Mouse (Mus musculus) forebrain, embryonic 14.5 days (tissue): Measurements from ENCODE around the gene Ccdc126. TPM values are rescaled to one million over a fixed set of nuclear protein-coding genes. Genes with fewer than 3 reads are reported as not detected.

Experiments
- ATAC-seq: fragments of 200-750 bp; cut with Nextera tagmentation; 2 replicates; pipeline ENCODE4 v1.8.0; 2017; ENCODE audit warnings: mild to moderate bottlenecking, moderate library complexity
- DNase-seq: peaks from one replicate; pipeline ENCODE4 v3.0.0-alpha.2; 2015; ENCODE audit warnings: low spot score
- H3K27ac ChIP-seq: fragments of 300-500 bp; sonication (generic); 2 replicates; pipeline ENCODE4 v1.5.1; 2014; ENCODE audit warnings: low read depth, mild to moderate bottlenecking, control low read depth, low read length, moderate library complexity
- H3K27me3 ChIP-seq: fragments of 300-500 bp; sonication (generic); replicated peaks from 2 replicates; pipeline ENCODE4 v1.6.1; 2014; ENCODE audit warnings: low read length, control low read depth, mixed read lengths; ENCODE audit not compliant: control insufficient read depth, insufficient read depth
- H3K36me3 ChIP-seq: fragments of 300-500 bp; sonication (generic); 2 replicates; pipeline ENCODE4 v1.6.1; 2014; ENCODE audit warnings: low read length, control low read depth; ENCODE audit not compliant: control insufficient read depth, insufficient read depth
- H3K4me1 ChIP-seq: fragments of 300-500 bp; sonication (generic); 2 replicates; pipeline ENCODE4 v1.6.1; 2014; ENCODE audit warnings: antibody characterized with exemption, low read length, control low read depth; ENCODE audit not compliant: control insufficient read depth, insufficient read depth
- H3K4me2 ChIP-seq: fragments of 300-500 bp; sonication (generic); 2 replicates; pipeline ENCODE4 v1.6.1; 2014; ENCODE audit warnings: mild to moderate bottlenecking, control low read depth, low read length
- H3K4me3 ChIP-seq: fragments of 300-500 bp; sonication (generic); 2 replicates; pipeline ENCODE4 v1.5.1; 2014; ENCODE audit warnings: low read depth, low read length, control low read depth
- H3K9ac ChIP-seq: fragments of 300-500 bp; sonication (generic); 2 replicates; pipeline ENCODE4 v1.6.1; 2014; ENCODE audit warnings: mild to moderate bottlenecking, low read length, control low read depth, moderate library complexity
- H3K9me3 ChIP-seq: fragments of 300-500 bp; sonication (generic); replicated peaks from 2 replicates; pipeline ENCODE4 v1.6.1; 2016; ENCODE audit warnings: low read length, control low read depth, mixed read lengths; ENCODE audit not compliant: control insufficient read depth
- WGBS: fragments of 180-500 bp; shearing (Covaris S2); extraction: QIAGEN DNeasy Blood & Tissue Kit; methylation state at CpG from one replicate; pipeline ENCODE4 v1.1.7; 2014; 5-methylcytosine and 5-hydroxymethylcytosine counted together
- polyA plus RNA-seq: library from polyadenylated mRNA; unstranded; fragments of >200 nt; fragmentation: Nextera tagmentation; extraction: Ambion mirVana; gene quantifications from 2 replicates; pipeline ENCODE4 v1.2.1, GENCODE M21; 2014

Gene Ccdc126
- polyA plus RNA-seq, 1 experiment from 2014 or later, result 10.2 TPM

DNA sequence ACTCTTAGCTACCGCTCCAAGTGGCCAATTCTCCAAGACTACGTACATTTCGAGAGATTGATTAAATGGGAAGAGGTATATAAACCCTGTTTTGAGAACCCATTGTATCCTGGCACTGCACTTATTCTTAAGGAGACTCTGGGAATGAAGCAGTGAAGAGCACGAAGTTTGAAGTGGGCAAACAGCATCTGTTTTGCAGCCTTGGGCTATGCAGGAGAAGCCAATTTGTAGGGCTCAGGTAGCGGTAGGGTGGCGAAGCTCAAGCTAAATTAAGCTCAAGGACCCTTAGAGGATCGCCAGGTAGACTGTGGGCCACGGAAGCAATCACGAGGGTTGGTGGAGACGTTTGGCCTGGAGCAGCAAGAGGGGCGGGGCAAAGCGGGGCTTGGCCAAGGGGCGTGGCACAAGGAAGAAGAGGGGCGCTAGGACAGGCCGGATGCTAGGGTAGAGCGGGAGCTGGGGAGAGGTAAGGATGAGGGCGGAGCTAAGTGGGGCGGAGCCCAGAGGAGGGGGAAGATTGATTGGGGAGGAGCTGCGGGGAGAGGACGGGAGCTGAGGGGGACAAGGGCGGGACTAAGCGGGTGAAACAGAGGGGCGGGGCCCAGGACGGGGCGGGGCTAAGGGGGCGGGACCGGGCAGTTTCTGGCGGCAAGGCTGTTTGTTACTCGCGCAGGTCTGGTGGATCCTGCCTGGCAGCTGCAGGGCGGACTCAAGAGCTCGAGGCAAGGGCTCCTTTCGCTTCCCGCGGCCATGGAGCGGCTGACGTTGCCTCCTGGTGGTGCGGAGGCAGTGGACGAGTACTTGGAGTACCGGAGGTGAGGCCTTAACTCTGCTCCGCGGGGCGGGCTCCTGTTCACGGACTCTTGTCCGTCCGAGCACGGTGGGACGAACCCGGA, 48.3 kb downstream of the Ccdc126 start, which contains the start of gene Fam221a:
TSS of gene Fam221a (plus strand) at position 581 of the 896 bp plus-strand sequence.
- Histone ChIP-seq H3K9me3 (no peaks in the 10 kb centered on the region), H3K4me2 (peak within 1 kb of the TSS; percentile 91), H3K27ac (0 out of 2 replicates have a peak within 1 kb of the TSS, but pooled peaks have one; percentile 14), H3K4me1 (peaks cover 7% of the 10 kb centered on the region; the same call in 1 of the 2 replicates), H3K4me3 (peak within 1 kb of the TSS; percentile 50), H3K9ac (peak within 1 kb of the TSS; percentile 65), H3K27me3 (no peaks in the 10 kb centered on the region), H3K36me3 (no peaks in the 10 kb centered on the region)
- 5% methylated on average over 46 of the region's 49 CpGs for WGBS
- peak; percentile 97 for ATAC-seq
- DNase-seq, result peak; percentile 94

DNA sequence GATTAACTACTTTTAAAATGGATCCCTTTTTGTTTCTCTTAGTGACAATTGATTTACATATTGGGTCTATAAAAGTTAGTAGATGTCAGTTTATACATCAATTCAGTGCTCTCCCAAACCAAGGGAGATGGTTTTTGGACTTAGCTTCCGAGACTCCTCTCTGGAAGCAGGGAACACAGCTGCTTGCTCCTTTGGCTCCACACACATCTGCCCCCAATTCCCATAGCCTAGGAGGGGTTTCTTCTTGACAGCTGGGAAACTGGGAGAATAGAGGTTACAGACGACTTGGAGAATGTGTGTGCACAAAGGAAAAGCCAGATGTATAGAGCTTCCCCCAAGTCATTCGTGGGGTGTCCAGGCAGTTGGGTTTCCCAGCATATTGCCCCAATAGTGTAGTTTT, 49.1 kb downstream of the Ccdc126 start:
- DNase-seq (peak; percentile 27), ATAC-seq (no peak)
- Histone ChIP-seq H3K4me2 (peak overlapping the region; percentile 91), H3K9me3 (no peaks in the 10 kb centered on the region), H3K27me3 (no peaks in the 10 kb centered on the region), H3K36me3 (no peaks in the 10 kb centered on the region), H3K4me1 (peaks cover 7% of the 10 kb centered on the region; the same call in 1 of the 2 replicates), H3K4me3 (peak overlapping the region; percentile 50), H3K27ac (no peak overlapping the region), H3K9ac (peak overlapping the region; percentile 65)
- 44% methylated on average over 3 of the region's 3 CpGs for WGBS

DNA sequence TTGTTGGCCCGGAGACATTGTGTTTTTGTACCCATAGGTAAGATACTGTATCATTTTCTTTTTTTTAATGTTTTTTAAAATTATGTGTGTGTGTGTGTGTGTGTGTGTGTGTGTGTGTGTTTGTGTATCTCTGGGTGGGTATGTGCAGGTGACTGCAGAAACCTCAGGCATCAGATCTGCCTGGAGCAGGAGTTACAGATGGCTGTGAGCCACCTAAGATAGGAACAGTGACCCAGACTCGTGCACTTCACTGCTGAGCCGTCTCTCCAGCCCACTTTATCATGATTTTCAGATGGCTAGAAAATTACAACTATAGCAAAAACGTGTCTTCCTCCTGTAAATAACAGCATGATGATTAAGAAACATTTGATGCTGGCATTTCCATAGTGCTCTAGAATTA, 53.6 kb downstream of the Ccdc126 start:
- H3K27ac ChIP-seq, result no peak overlapping the region
- H3K9ac ChIP-seq, result no peak overlapping the region
- no peak for ATAC-seq
- H3K4me1 ChIP-seq, result peaks cover 7% of the 10 kb centered on the region; the same call in 1 of the 2 replicates
- H3K4me2 ChIP-seq, result no peak overlapping the region
- no peaks in the 10 kb centered on the region for H3K36me3 ChIP-seq
- no peaks in the 10 kb centered on the region for H3K9me3 ChIP-seq
- no peak overlapping the region for H3K4me3 ChIP-seq
- no peak for DNase-seq
- WGBS, result 86% methylated on average over 4 of the region's 4 CpGs
- H3K27me3 ChIP-seq, result no peaks in the 10 kb centered on the region

DNA sequence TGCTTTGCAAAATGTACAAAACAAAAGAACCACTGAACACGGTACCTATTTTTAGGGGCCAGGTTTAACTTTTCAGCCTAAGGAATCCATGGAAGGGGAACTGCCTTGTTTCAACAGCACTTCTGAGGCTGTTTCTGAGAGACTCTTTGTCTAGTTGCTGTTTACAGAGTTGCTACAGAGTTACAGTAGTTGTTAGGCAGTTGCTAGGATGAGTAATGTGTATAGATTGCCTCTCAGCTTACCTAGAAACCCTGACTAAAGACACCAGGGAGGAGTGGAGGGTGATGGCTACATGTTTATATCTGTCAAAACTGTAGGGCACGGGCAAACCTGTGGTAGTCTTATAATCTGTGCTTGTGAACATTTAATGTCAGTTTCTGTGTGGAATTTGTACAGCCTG, 54.9 kb downstream of the Ccdc126 start:
- DNase-seq (no peak), ATAC-seq (no peak)
- H3K4me1 ChIP-seq, result no peaks in the 10 kb centered on the region
- WGBS, result 61% methylated on average over 2 of the region's 2 CpGs
- no peak overlapping the region for H3K27ac ChIP-seq
- no peaks in the 10 kb centered on the region for H3K9me3 ChIP-seq
- no peaks in the 10 kb centered on the region for H3K27me3 ChIP-seq
- H3K4me3 ChIP-seq, result no peak overlapping the region
- no peak overlapping the region for H3K9ac ChIP-seq
- no peaks in the 10 kb centered on the region for H3K36me3 ChIP-seq
- no peak overlapping the region for H3K4me2 ChIP-seq

DNA sequence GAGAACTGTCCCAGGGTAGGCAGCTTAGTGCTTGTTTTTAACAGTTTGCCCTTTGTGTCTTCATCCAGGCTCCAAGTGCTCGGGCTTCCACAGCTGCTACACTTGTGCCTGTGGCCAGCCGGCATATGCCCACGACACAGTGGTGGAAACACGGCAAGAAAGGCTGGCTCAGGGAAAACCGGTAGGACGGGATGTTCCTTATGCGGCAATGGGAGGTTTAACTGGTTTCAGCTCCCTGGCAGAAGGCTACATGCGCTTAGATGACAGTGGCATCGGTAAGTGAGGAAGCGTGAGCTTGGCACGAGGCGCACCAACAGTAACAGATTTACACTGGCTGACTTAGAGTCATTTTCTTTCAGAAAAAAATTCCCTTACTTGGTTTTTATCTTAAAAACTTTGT, 59.3 kb downstream of the Ccdc126 start:
- Histone ChIP-seq H3K4me3 (no peak overlapping the region), H3K9me3 (no peaks in the 10 kb centered on the region), H3K36me3 (no peaks in the 10 kb centered on the region), H3K4me1 (no peaks in the 10 kb centered on the region), H3K9ac (no peak overlapping the region), H3K27ac (no peak overlapping the region), H3K27me3 (no peaks in the 10 kb centered on the region), H3K4me2 (no peak overlapping the region)
- no peak for DNase-seq
- WGBS, result 70% methylated on average over 12 of the region's 12 CpGs
- ATAC-seq, result no peak

Other genes starting within 250 kb of the Ccdc126 start
- gene Malsu1, start 245.5 kb upstream of the Ccdc126 start, polyA plus RNA-seq, result 54.7 and 65.0 TPM in 2 replicates
- gene Igf2bp3, start 104.3 kb upstream of the Ccdc126 start, polyA plus RNA-seq, result 30.6 and 32.9 TPM in 2 replicates
- gene Tra2a, start 55.2 kb upstream of the Ccdc126 start, polyA plus RNA-seq, result 76.3 and 84.1 TPM in 2 replicates
- gene Fam221a, start 48.5 kb downstream of the Ccdc126 start, polyA plus RNA-seq, result 5.4 and 6.0 TPM in 2 replicates
- gene Stk31, start 76.3 kb downstream of the Ccdc126 start, polyA plus RNA-seq, result not detected in 2 replicates